Mouse (Mus musculus): ENCODE results near the gene Parp6.
A peak's percentile ranks its signal among the peaks of the same experiment; 100 is the strongest.

Gene Parp6

GRCm38 (mm10) chr9:59679678-59680533, 62.8 kb downstream of the Parp6 start, which contains the start of gene Gramd2:
Gene Gramd2 (plus strand): TSS chr9:59680144.
- peak; percentile 78 to 85 for DNase-seq (ENCODE audit: low spot score in 2 of 2)

GRCm38 (mm10) chr9:59680534-59680875, 63.4 kb downstream of the Parp6 start:
- DNase-seq (ENCODE audit: low spot score in 2 of 2): no peak

- DNase-seq (ENCODE audit: low spot score in 2 of 2): no peak
Observed at GRCm38 (mm10) chr9:59684020-59684419, 66.9 kb downstream of the Parp6 start.

GRCm38 (mm10) chr9:59687416-59688046, 70.4 kb downstream of the Parp6 start:
- no peak for DNase-seq (ENCODE audit: low spot score in 2 of 2)

GRCm38 (mm10) chr9:59691635-59692094, 74.6 kb downstream of the Parp6 start:
- DNase-seq (ENCODE audit: low spot score in 2 of 2): peak; percentile 83 to 86

- no peak for DNase-seq (ENCODE audit: low spot score in 2 of 2)
Observed at GRCm38 (mm10) chr9:59692145-59692544, 75.1 kb downstream of the Parp6 start.

- no peak for DNase-seq (ENCODE audit: low spot score in 2 of 2)
Observed at GRCm38 (mm10) chr9:59694571-59695450, 77.7 kb downstream of the Parp6 start.

GRCm38 (mm10) chr9:59695451-59695813, 78.3 kb downstream of the Parp6 start:
- DNase-seq (ENCODE audit: low spot score in 2 of 2): no peak

- no peak for DNase-seq (ENCODE audit: low spot score in 2 of 2)
Observed at GRCm38 (mm10) chr9:59696381-59696780, 79.3 kb downstream of the Parp6 start.

Measured in urinary bladder, postnatal 4 days (tissue).